Mouse (Mus musculus) cerebellum, postnatal 10 days (tissue): Measurements from ENCODE around the gene Slc27a5.
A peak's percentile ranks its signal among the peaks of the same experiment; 100 is the strongest.

Source experiments
- DNase-seq, 2 experiments: peaks; one replicate each; pipeline ENCODE4 v3.0.0; 2021; ENCODE audit warnings: mixed read lengths in 2 of 2

The Slc27a5 gene

GRCm38 (mm10) chr7:13023928-13024731 is 26.1 kb upstream of the Slc27a5 start:
- DNase-seq, result peak; percentile 97 to 98

GRCm38 (mm10) chr7:13022773-13023535 is 25.0 kb upstream of the Slc27a5 start:
- DNase-seq, result peak; percentile 67 to 80

GRCm38 (mm10) chr7:13015217-13015616 is 17.2 kb upstream of the Slc27a5 start:
- no peak for DNase-seq

- DNase-seq, result no peak
Observed at GRCm38 (mm10) chr7:13014275-13014839, 16.4 kb upstream of the Slc27a5 start.

GRCm38 (mm10) chr7:13013671-13014070 is 15.7 kb upstream of the Slc27a5 start:
- DNase-seq, result no peak

GRCm38 (mm10) chr7:13010005-13010908 is 12.3 kb upstream of the Slc27a5 start, which contains the start of gene Zbtb45:
Zbtb45 (minus strand) TSS chr7:13010034.
- DNase-seq, result peak in 1 of 2 experiments; percentile 38

GRCm38 (mm10) chr7:13009143-13010004 is 11.4 kb upstream of the Slc27a5 start:
- peak; percentile 95 to 96 for DNase-seq

- peak; percentile 45 to 52 for DNase-seq
Observed at GRCm38 (mm10) chr7:13007341-13008092, 9.5 kb upstream of the Slc27a5 start.

- DNase-seq, result peak in 1 of 2 experiments; percentile 17
Observed at GRCm38 (mm10) chr7:13006531-13006930, 8.5 kb upstream of the Slc27a5 start.

GRCm38 (mm10) chr7:13006011-13006410 is 8.0 kb upstream of the Slc27a5 start:
- peak; percentile 67 to 71 for DNase-seq

GRCm38 (mm10) chr7:13003380-13003779 is 5.4 kb upstream of the Slc27a5 start:
- DNase-seq, result no peak

- DNase-seq, result no peak
Observed at GRCm38 (mm10) chr7:13001584-13001983, 3.6 kb upstream of the Slc27a5 start.

- no peak for DNase-seq
Observed at GRCm38 (mm10) chr7:12998851-12999250, 859 bp upstream of the Slc27a5 start, which contains the start of gene Trim28. Trim28 (plus strand) TSS chr7:12999114.

- no peak for DNase-seq
Observed at GRCm38 (mm10) chr7:12997230-12997629, 762 bp downstream of the Slc27a5 start.

GRCm38 (mm10) chr7:12995862-12996261 is 2.1 kb downstream of the Slc27a5 start:
- no peak for DNase-seq

- no peak for DNase-seq
Observed at GRCm38 (mm10) chr7:12993148-12993547, 4.8 kb downstream of the Slc27a5 start.

GRCm38 (mm10) chr7:12992222-12992621 is 5.8 kb downstream of the Slc27a5 start:
- peak; percentile 25 to 41 for DNase-seq

- no peak for DNase-seq
Observed at GRCm38 (mm10) chr7:12987409-12988189, 10.4 kb downstream of the Slc27a5 start.

GRCm38 (mm10) chr7:12986906-12987305 is 11.1 kb downstream of the Slc27a5 start:
- DNase-seq, result no peak

GRCm38 (mm10) chr7:12985724-12986123 is 12.3 kb downstream of the Slc27a5 start:
- DNase-seq, result no peak
